Mouse (Mus musculus): ENCODE measurements around the gene Cck.

GRCm38 (mm10) chr9:121520047-121520446, 24.6 kb upstream of the Cck start:
- no peak for TF ChIP-seq CTCF (IDR thresholded peaks at IDR 0.05; ENCODE audit: insufficient read depth, low read depth, low read length)
- TF ChIP-seq POLR2A (IDR thresholded peaks at IDR 0.05; ENCODE audit: insufficient read depth, low read depth, low read length), result no peak
